Mouse (Mus musculus): ENCODE data around the gene Gm7030. TPM values are rescaled to one million over a fixed set of nuclear protein-coding genes. Genes with fewer than 3 reads are reported as not detected.

The Gm7030 gene
- not detected for polyA plus RNA-seq (2017; shearing (Covaris generic))

DNA sequence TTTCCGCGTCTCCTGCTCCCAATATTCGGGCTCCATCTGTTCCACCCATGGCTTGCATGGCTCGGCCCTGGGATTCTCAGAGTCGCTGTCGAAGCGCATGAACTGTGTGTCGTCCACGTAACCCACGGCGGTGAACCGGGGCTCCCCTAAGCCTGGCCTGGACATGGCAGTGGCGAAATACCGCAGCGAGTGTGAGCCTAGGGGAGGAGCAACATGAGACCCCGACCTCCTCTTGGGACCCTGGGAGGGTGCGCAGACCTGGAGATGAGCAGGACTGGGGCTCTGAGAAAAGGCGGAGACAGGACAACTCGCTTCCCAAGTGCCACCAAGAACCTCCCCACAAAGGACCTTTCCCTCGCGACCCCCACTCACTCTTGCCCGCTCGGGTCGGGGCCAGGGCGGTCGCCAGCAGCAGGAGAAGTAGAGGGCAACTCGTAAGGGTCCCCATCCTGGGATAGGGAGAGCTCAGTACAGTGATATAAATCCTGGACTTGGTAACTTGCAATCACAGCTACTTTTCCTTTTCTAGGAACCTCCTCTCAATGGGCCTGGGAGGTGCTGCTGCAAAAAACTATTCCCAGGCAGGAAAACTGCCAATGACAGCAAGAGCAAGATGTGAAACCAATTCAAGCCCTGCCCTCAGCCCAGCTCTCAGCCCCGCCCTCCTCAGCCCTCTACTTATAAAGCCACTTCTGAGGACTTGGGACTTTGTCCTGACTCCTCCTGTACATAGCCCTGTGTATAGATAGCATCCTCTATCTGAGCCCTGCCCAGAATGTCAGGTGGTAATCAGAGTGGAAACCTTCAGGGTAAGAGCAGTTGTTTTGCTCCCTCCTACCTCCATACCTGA is at the start of gene Gm7030:
Gm7030 (minus strand) TSS at position 458 of the 850 bp plus-strand sequence.

DNA sequence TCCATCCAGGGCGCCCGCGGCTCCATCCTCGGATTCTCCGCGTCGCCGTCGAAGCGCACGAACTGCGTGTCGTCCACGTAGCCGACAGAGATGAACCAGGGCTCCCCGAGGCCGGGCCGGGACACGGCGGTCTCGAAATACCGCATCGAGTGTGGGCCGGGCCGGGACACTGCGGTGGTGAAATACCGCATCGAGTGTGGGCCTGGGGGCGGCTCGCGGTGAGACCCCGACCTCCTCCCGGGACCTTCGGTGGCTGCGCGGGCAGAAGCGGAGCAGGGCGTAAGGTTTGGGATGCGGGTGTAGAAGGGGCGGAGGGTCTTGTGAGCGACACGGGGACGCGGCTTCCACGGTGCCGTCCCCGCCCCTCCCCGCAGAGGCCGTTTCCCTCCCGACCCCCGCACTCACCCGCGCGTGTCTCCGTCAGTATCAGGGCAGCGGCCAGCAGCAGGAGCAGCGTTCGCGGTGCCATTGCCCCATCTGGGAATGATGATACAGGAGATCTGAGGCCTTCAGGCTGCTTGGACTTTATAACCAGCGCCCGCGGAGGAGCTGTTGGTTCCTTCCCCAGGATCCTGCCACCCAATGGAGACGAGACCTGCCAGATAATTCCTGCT is 38.9 kb upstream of the Gm7030 start, which contains the start of gene Gm8909:
Gm8909 (minus strand) TSS at position 499 of the 614 bp plus-strand sequence.

DNA sequence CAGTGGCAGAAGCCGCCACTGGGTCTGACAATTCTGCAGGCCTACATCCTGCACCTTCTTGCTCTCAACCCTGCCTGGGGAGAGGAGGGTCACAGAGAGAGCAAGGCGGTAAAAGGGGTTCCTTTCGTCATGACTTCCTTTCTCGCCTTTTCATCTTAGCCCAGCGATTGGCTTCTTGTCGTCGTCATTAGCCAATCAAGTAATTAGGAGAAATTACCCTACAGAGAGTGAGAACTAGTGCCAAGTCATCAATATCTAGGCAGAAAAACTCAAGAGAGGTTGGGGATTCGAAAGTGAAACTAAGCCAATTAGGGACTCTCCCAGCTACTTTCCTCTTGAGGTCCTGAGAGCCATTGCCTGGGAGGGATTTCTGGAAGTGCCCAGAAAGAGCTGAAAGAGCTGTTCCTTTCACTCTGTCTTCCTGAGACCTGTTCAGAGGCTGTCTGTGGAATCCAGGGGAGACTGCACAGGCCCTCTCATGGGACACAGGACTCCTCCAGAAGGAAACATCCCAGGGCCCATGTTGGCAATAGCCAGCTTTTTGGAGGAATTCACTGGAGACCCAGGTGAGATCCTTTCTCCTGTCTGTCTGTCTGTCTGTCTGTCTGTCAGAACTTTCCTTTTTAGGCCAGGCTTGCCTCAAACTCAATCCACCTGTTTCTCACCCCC is 7.7 kb downstream of the Gm7030 start, which contains the start of gene Gm19684:
Gm19684 (plus strand) TSS at position 327 of the 669 bp plus-strand sequence.

Other genes starting within 250 kb of the Gm7030 start
- 23.5 TPM for gene Dhx16, start 249.6 kb downstream of the Gm7030 start, polyA plus RNA-seq (2017; shearing (Covaris generic))
- 40.7 TPM for gene 2310061I04Rik, start 232.0 kb downstream of the Gm7030 start, polyA plus RNA-seq (2017; shearing (Covaris generic))
- 22.1 TPM for gene Atat1, start 219.3 kb downstream of the Gm7030 start, polyA plus RNA-seq (2017; shearing (Covaris generic))
- 85.8 TPM for gene Mrps18b, start 213.0 kb downstream of the Gm7030 start, polyA plus RNA-seq (2017; shearing (Covaris generic))
- 59.3 TPM for gene Ppp1r10, start 213.0 kb downstream of the Gm7030 start, polyA plus RNA-seq (2017; shearing (Covaris generic))
- gene Abcf1, start 159.7 kb downstream of the Gm7030 start, polyA plus RNA-seq (2017; shearing (Covaris generic)): 174 TPM
- 20.4 TPM for gene Gnl1, start 149.6 kb downstream of the Gm7030 start, polyA plus RNA-seq (2017; shearing (Covaris generic))
- gene Prr3, start 149.2 kb downstream of the Gm7030 start, polyA plus RNA-seq (2017; shearing (Covaris generic)): 23.3 TPM
- 19.4 TPM for gene H2-T24, start 108.9 kb downstream of the Gm7030 start, polyA plus RNA-seq (2017; shearing (Covaris generic))
- gene H2-T23, start 96.6 kb downstream of the Gm7030 start, polyA plus RNA-seq (2017; shearing (Covaris generic)): 776 TPM
- 250 TPM for gene H2-T22, start 86.7 kb downstream of the Gm7030 start, polyA plus RNA-seq (2017; shearing (Covaris generic))
- gene Gm6034, start 86.5 kb downstream of the Gm7030 start, polyA plus RNA-seq (2017; shearing (Covaris generic)): 0.24 TPM
- gene Gm11127, start 71.1 kb downstream of the Gm7030 start, polyA plus RNA-seq (2017; shearing (Covaris generic)): 0.30 TPM
- 1.5 TPM for gene Gm19684, start 7.7 kb downstream of the Gm7030 start, polyA plus RNA-seq (2017; shearing (Covaris generic))
- gene Gm8909, start 39.1 kb upstream of the Gm7030 start, polyA plus RNA-seq (2017; shearing (Covaris generic)): 12.4 TPM
- 0.65 TPM for gene H2-T3, start 60.9 kb upstream of the Gm7030 start, polyA plus RNA-seq (2017; shearing (Covaris generic))
- gene Rpp21, start 128.6 kb upstream of the Gm7030 start, polyA plus RNA-seq (2017; shearing (Covaris generic)): 190 TPM
- 25.1 TPM for gene Trim39, start 142.8 kb upstream of the Gm7030 start, polyA plus RNA-seq (2017; shearing (Covaris generic))
- gene H2-M10.2, start 157.1 kb upstream of the Gm7030 start, polyA plus RNA-seq (2017; shearing (Covaris generic)): not detected
- not detected for gene H2-M10.1, start 196.7 kb upstream of the Gm7030 start, polyA plus RNA-seq (2017; shearing (Covaris generic))
- not detected for gene H2-M10.3, start 239.0 kb upstream of the Gm7030 start, polyA plus RNA-seq (2017; shearing (Covaris generic))

Measured in inflammation-experienced regulatory T-cells, adult 16 weeks (primary cell).